Mouse (Mus musculus): ENCODE measurements around the gene Atl3. TPM values are rescaled to one million over a fixed set of nuclear protein-coding genes. Genes with fewer than 3 reads are reported as not detected.

Atl3 gene
- polyA plus RNA-seq, 1 experiment from 2014 or later = 7.0 TPM

DNA sequence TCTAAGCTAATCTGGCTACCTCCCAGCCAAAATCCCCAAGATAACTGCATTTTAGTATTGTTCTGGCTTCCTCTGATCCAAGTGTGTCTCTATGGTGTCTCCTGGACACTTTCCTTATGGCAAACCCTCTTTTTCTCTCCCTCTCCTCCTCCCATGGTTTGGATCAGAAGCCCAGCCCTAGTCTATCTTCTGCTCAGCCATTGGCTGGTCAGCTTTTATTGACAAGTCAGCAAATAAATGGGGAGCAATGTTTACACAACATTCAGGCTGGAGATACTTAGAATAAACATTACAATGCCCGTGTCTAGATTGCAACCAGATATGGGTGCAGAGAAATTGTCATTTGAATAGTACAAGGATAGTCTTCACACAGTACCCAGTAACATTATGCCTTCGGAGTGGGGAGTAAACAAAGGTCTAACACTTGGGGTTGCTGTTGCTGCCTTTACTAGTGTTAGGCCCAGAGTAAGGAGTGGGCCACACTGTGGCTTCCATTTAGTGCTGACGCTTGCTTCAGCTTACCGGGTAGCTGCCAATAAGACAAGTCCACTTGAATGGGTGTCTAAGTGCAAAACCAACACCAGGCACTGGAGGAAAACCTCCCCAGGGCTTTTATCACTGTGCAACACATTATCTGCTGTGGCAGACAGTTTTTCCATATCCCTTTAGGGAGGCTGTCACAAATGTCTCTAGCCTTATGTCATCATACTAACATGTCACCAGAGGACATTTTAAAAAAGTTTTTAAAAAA is 57.9 kb downstream of the Atl3 start:
- H3K9ac ChIP-seq = no peak overlapping the region
- ATAC-seq (ENCODE audit: low FRiP score) = no peak
- no peak overlapping the region for H3K4me3 ChIP-seq (replicated peaks; ENCODE audit: low read length)
- H3K36me3 ChIP-seq (replicated peaks; ENCODE audit: control insufficient read depth, insufficient read depth) = no peaks in the 10 kb centered on the region
- no peaks in the 10 kb centered on the region for H3K4me1 ChIP-seq (replicated peaks; ENCODE audit: control insufficient read depth, insufficient read depth, low read length)
- DNase-seq (ENCODE audit: low spot score) = no peak
- H3K9me3 ChIP-seq (ENCODE audit: control insufficient read depth, low read length) = no peaks in the 10 kb centered on the region
- no peak overlapping the region for H3K4me2 ChIP-seq (replicated peaks)
- no peak overlapping the region for H3K27ac ChIP-seq
- no peaks in the 10 kb centered on the region for H3K27me3 ChIP-seq (ENCODE audit: control insufficient read depth, insufficient read depth, low read length)
- 73% methylated on average over 4 of the region's 4 CpGs for WGBS

DNA sequence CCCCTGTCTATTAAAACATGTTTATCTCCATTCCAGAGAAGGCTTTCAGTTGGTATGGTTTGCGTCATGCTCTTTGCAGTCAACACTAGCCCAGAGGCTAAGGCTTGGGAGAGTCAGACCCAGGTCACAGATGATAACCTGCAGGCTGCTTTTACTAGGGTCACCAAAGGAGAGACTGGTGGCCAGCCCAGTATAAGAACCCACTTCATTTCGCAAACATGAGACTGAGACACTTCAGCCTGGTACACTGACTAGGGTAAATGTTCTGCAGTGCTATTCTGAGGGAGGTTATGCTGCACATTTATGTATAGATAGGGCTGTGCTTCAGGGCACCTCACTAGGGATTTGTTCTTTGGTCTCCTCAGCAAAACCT is 58.4 kb downstream of the Atl3 start:
- Histone ChIP-seq H3K27ac (no peak overlapping the region), H3K9ac (no peak overlapping the region), H3K4me2 (replicated peaks) (no peak overlapping the region), H3K4me1 (replicated peaks; ENCODE audit: control insufficient read depth, insufficient read depth, low read length) (0 out of 2 replicates have a peak, but pooled peaks cover 2% of the 10 kb centered on the region), H3K4me3 (replicated peaks; ENCODE audit: low read length) (no peak overlapping the region), H3K27me3 (ENCODE audit: control insufficient read depth, insufficient read depth, low read length) (0 out of 2 replicates have a peak, but pooled peaks cover 4% of the 10 kb centered on the region), H3K36me3 (replicated peaks; ENCODE audit: control insufficient read depth, insufficient read depth) (no peaks in the 10 kb centered on the region), H3K9me3 (ENCODE audit: control insufficient read depth, low read length) (no peaks in the 10 kb centered on the region)
- WGBS = 90% methylated on average over 2 of the region's 2 CpGs
- DNase-seq (ENCODE audit: low spot score) (no peak), ATAC-seq (ENCODE audit: low FRiP score) (no peak)

DNA sequence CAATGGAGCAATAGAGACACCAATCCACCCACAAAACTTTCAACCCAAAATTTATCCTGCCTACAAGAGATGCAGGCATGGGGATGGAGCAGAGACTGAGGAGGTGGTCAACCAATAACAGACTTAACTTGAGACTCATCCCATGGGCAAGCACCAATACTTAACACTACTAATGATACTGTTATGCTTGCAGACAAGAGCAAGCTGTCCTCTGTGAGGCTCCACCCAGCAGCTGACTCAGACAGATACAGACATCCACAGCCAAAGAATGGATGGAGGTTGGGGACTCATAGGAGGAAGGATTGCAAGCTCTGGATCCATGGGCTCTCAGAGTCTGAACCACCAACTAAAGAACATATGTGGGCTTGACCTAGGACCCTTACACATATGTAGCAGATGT is 59.6 kb downstream of the Atl3 start:
- no peak overlapping the region for H3K4me2 ChIP-seq (replicated peaks)
- peaks cover 8% of the 10 kb centered on the region; the same call in 1 of the 2 replicates for H3K4me1 ChIP-seq (replicated peaks; ENCODE audit: control insufficient read depth, insufficient read depth, low read length)
- H3K4me3 ChIP-seq (replicated peaks; ENCODE audit: low read length) = no peak overlapping the region
- H3K9ac ChIP-seq = no peak overlapping the region
- H3K27me3 ChIP-seq (ENCODE audit: control insufficient read depth, insufficient read depth, low read length) = peaks cover 12% of the 10 kb centered on the region; the same call in 1 of the 2 replicates
- H3K9me3 ChIP-seq (ENCODE audit: control insufficient read depth, low read length) = no peaks in the 10 kb centered on the region
- DNase-seq (ENCODE audit: low spot score) = no peak
- no peak for ATAC-seq (ENCODE audit: low FRiP score)
- no peaks in the 10 kb centered on the region for H3K36me3 ChIP-seq (replicated peaks; ENCODE audit: control insufficient read depth, insufficient read depth)
- no peak overlapping the region for H3K27ac ChIP-seq

DNA sequence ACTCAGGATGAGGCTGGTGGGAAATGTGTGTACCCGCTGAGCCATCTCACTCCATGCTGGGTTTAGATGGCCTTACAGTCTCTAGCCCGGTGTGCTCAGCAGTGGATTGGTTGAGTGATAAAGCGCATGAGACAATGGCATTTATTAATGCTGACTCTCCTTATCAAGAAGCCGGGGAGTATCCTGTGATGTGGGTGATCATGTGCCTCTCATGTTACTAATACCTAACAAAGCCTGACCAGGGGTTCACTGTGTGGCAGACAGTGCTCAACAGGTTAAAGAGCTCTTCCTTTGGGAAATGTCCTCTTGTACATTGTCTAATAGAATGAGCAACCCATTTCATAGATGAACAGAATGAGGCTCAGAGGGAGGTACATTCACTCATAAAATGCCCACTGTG is 61.0 kb downstream of the Atl3 start:
- Histone ChIP-seq H3K4me1 (replicated peaks; ENCODE audit: control insufficient read depth, insufficient read depth, low read length) (peaks cover 8% of the 10 kb centered on the region; the same call in 1 of the 2 replicates), H3K27ac (no peak overlapping the region), H3K9ac (no peak overlapping the region), H3K4me3 (replicated peaks; ENCODE audit: low read length) (no peak overlapping the region), H3K4me2 (replicated peaks) (no peak overlapping the region), H3K27me3 (ENCODE audit: control insufficient read depth, insufficient read depth, low read length) (peaks cover 12% of the 10 kb centered on the region; the same call in 1 of the 2 replicates), H3K9me3 (ENCODE audit: control insufficient read depth, low read length) (no peaks in the 10 kb centered on the region), H3K36me3 (replicated peaks; ENCODE audit: control insufficient read depth, insufficient read depth) (no peaks in the 10 kb centered on the region)
- no peak for DNase-seq (ENCODE audit: low spot score)
- WGBS = 72% methylated on average over 4 of the region's 4 CpGs
- ATAC-seq (ENCODE audit: low FRiP score) = no peak

DNA sequence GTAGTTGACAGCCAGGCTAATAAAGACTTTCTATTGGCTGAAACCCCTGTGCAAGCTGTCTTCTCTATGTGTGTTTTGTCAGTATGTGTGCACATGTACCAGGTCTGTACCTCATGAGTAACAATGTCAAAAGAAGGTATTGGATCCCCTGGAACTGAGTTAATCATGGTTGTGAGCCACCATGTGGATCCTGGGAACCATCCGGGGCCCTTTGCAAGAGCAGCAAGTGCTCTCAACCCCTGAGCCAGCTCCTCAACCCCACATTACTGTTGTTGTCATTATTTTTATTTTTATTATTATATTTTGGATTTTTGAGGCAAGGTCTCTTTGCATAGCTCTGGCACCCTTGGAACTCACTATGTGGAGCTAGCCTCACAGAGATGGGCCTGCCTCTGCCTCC is 62.8 kb downstream of the Atl3 start:
- H3K36me3 ChIP-seq (replicated peaks; ENCODE audit: control insufficient read depth, insufficient read depth) = no peaks in the 10 kb centered on the region
- no peak overlapping the region for H3K9ac ChIP-seq
- no peak overlapping the region for H3K4me3 ChIP-seq (replicated peaks; ENCODE audit: low read length)
- H3K4me2 ChIP-seq (replicated peaks) = no peak overlapping the region
- 100% methylated on average over 1 of the region's 1 CpGs for WGBS
- no peak for DNase-seq (ENCODE audit: low spot score)
- peaks cover 12% of the 10 kb centered on the region; the same call in 1 of the 2 replicates for H3K27me3 ChIP-seq (ENCODE audit: control insufficient read depth, insufficient read depth, low read length)
- no peak for ATAC-seq (ENCODE audit: low FRiP score)
- H3K9me3 ChIP-seq (ENCODE audit: control insufficient read depth, low read length) = no peaks in the 10 kb centered on the region
- H3K27ac ChIP-seq = no peak overlapping the region
- peaks cover 8% of the 10 kb centered on the region; the same call in 1 of the 2 replicates for H3K4me1 ChIP-seq (replicated peaks; ENCODE audit: control insufficient read depth, insufficient read depth, low read length)

DNA sequence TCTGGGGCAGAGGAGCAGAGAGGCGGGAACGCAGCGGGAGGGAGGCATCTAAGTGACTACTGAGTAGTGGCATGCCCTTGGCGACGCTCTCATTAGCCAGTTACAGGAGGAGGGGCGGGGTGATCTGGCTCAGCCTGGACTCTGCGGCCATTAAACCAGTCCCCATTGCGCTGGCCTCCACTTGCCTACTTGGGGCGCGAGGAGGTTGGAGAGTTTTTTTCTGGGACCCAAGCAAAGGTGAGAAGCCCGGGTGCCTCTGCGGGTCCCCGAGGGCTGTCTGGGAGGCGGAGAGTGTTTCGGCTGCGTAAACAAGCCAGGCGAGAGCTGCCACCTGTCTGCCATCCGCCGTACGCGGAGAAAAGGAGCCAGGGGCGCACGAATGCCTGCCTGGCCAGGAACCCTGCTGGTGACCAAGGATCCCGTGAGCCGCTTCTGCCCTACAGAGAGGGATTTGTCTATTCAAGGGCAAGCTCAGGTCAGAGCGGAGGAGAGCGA is 63.5 kb downstream of the Atl3 start, which contains the start of gene Pla2g16:
TSS of gene Pla2g16 (plus strand) at position 132 of the 495 bp plus-strand sequence.
- peak; percentile 33 for DNase-seq (ENCODE audit: low spot score)
- H3K4me2 ChIP-seq (replicated peaks) = peak within 1 kb of the TSS; percentile 57
- H3K4me3 ChIP-seq (replicated peaks; ENCODE audit: low read length) = peak within 1 kb of the TSS; percentile 32
- ATAC-seq (ENCODE audit: low FRiP score) = peak; percentile 69; the same call in 1 of the 2 replicates
- WGBS = under 1% methylated on average over 27 of the region's 27 CpGs
- 0 out of 2 replicates have a peak within 1 kb of the TSS, but pooled peaks have one; percentile 50 for H3K9ac ChIP-seq
- peaks cover 12% of the 10 kb centered on the region; the same call in 1 of the 2 replicates for H3K27me3 ChIP-seq (ENCODE audit: control insufficient read depth, insufficient read depth, low read length)
- H3K27ac ChIP-seq = no peak within 1 kb of the TSS
- peaks cover 8% of the 10 kb centered on the region; the same call in 1 of the 2 replicates for H3K4me1 ChIP-seq (replicated peaks; ENCODE audit: control insufficient read depth, insufficient read depth, low read length)
- H3K36me3 ChIP-seq (replicated peaks; ENCODE audit: control insufficient read depth, insufficient read depth) = no peaks in the 10 kb centered on the region
- H3K9me3 ChIP-seq (ENCODE audit: control insufficient read depth, low read length) = no peaks in the 10 kb centered on the region

DNA sequence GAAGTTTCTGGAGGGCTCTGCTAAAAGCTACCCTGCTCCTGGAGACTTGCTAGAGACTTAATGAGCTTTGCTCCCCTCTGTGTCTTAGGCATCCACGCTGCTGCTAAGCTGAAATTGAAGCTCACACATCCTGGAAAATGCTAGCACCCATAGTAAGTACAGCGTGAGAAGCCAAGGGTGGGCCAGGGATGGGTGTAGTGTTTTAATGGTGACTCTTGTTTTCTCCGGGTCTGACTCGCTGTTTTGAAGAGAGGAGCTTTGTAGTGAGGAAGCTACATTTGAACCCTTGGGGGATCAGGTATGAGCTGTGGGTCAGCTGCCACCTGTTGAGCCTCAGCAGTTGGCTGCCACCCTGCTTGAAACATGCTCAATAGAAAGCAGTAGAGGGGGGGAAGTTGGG is 64.0 kb downstream of the Atl3 start:
- Histone ChIP-seq H3K4me3 (replicated peaks; ENCODE audit: low read length) (peak overlapping the region; percentile 32), H3K9me3 (ENCODE audit: control insufficient read depth, low read length) (no peaks in the 10 kb centered on the region), H3K36me3 (replicated peaks; ENCODE audit: control insufficient read depth, insufficient read depth) (no peaks in the 10 kb centered on the region), H3K27ac (no peak overlapping the region), H3K4me1 (replicated peaks; ENCODE audit: control insufficient read depth, insufficient read depth, low read length) (peaks cover 8% of the 10 kb centered on the region; the same call in 1 of the 2 replicates), H3K9ac (0 out of 2 replicates have a peak overlapping the region, but pooled peaks have one; percentile 50), H3K4me2 (replicated peaks) (peak overlapping the region; percentile 57), H3K27me3 (ENCODE audit: control insufficient read depth, insufficient read depth, low read length) (peaks cover 12% of the 10 kb centered on the region; the same call in 1 of the 2 replicates)
- DNase-seq (ENCODE audit: low spot score) (no peak), ATAC-seq (ENCODE audit: low FRiP score) (no peak)
- 7% methylated on average over 4 of the region's 4 CpGs for WGBS

GRCm38 (mm10) chr19:7558675-7559074 is 64.8 kb downstream of the Atl3 start:
- no peak overlapping the region for H3K4me3 ChIP-seq (replicated peaks; ENCODE audit: low read length)
- 86% methylated on average over 4 of the region's 4 CpGs for WGBS
- H3K4me2 ChIP-seq (replicated peaks) = 0 out of 2 replicates have a peak overlapping the region, but pooled peaks have one; percentile 57

DNA sequence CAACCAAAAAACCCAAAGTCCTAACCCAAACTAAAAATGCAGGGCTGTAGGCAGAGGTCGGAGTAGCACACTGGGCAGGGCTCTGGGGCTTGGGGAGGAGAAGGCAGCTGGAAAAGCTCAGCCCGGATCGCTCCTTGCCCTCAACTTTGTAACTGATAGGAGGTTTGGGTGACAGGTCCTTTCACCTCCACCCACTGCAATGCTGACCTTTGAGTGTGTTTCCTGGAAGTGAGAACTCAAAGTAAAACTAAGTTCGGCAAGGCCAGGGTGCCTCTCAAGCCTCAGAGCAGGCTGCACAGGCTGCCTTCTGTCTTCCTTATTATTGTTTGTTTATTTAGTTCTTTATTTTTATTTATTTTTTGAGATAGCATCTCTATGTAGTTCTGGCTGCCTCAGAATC is 66.1 kb downstream of the Atl3 start:
- Histone ChIP-seq H3K4me2 (replicated peaks) (no peak overlapping the region), H3K36me3 (replicated peaks; ENCODE audit: control insufficient read depth, insufficient read depth) (no peaks in the 10 kb centered on the region), H3K9ac (no peak overlapping the region), H3K27me3 (ENCODE audit: control insufficient read depth, insufficient read depth, low read length) (peaks cover 12% of the 10 kb centered on the region; the same call in 1 of the 2 replicates), H3K9me3 (ENCODE audit: control insufficient read depth, low read length) (no peaks in the 10 kb centered on the region), H3K4me3 (replicated peaks; ENCODE audit: low read length) (no peak overlapping the region), H3K4me1 (replicated peaks; ENCODE audit: control insufficient read depth, insufficient read depth, low read length) (peaks cover 8% of the 10 kb centered on the region; the same call in 1 of the 2 replicates), H3K27ac (no peak overlapping the region)
- no peak for DNase-seq (ENCODE audit: low spot score)
- ATAC-seq (ENCODE audit: low FRiP score) = no peak
- WGBS = 83% methylated on average over 4 of the region's 4 CpGs

More at GRCm38 (mm10) chr19:7558675-7559074, 64.8 kb downstream of the Atl3 start:
- Histone ChIP-seq H3K27me3 (ENCODE audit: control insufficient read depth, insufficient read depth, low read length) (peaks cover 12% of the 10 kb centered on the region; the same call in 1 of the 2 replicates), H3K36me3 (replicated peaks; ENCODE audit: control insufficient read depth, insufficient read depth) (no peaks in the 10 kb centered on the region), H3K4me1 (replicated peaks; ENCODE audit: control insufficient read depth, insufficient read depth, low read length) (peaks cover 8% of the 10 kb centered on the region; the same call in 1 of the 2 replicates), H3K9ac (no peak overlapping the region), H3K9me3 (ENCODE audit: control insufficient read depth, low read length) (no peaks in the 10 kb centered on the region), H3K27ac (no peak overlapping the region)
- DNase-seq (ENCODE audit: low spot score) (no peak), ATAC-seq (ENCODE audit: low FRiP score) (no peak)
